Mouse (Mus musculus): ENCODE results near the gene Gm3183. TPM values are rescaled to one million over a fixed set of nuclear protein-coding genes. Genes with fewer than 3 reads are reported as not detected.
"Not testable (repeated sequence)": the region's sequence is repeated elsewhere in the genome, so short reads cannot be mapped to it uniquely, and the experiment has no call there.

Gene Gm3183
- total RNA-seq (2022) = not detected

- not testable (repeated sequence) for DNase-seq (ENCODE audit: low spot score)
These were observed at the start of gene Gm3183 for GRCm38 (mm10) chr5:94865136-94865535. Gene Gm3183, plus strand, starts transcription at chr5:94865436.

Other genes starting within 250 kb of the Gm3183 start
- not detected for gene Gm3147, start 249.1 kb upstream of the Gm3183 start, total RNA-seq (2022)
- not detected for gene Gm6509, start 241.5 kb upstream of the Gm3183 start, total RNA-seq (2022)
- not detected for gene Gm6205, start 217.1 kb upstream of the Gm3183 start, total RNA-seq (2022)
- gene Gm6367, start 123.2 kb downstream of the Gm3183 start, total RNA-seq (2022) = not detected
- not detected for gene Gm7942, start 241.5 kb downstream of the Gm3183 start, total RNA-seq (2022)

Measured in heart, adult 8-10 months (tissue).